Mouse (Mus musculus) embryo, embryonic 10 days (tissue): ENCODE measurements at regions not wholly inside any gene's neighbourhood (a gene's known extent, or its start where the extent isn't known, plus 50 kb on each side); places are given as distances from the start of the nearest gene placed in this dataset.
A peak's percentile ranks its signal among the peaks of the same experiment; 100 is the strongest.

Source experiments
- DNase-seq: peaks from one replicate; pipeline ENCODE4 v3.0.0-alpha.2; 2015; ENCODE audit warnings: low spot score

DNA sequence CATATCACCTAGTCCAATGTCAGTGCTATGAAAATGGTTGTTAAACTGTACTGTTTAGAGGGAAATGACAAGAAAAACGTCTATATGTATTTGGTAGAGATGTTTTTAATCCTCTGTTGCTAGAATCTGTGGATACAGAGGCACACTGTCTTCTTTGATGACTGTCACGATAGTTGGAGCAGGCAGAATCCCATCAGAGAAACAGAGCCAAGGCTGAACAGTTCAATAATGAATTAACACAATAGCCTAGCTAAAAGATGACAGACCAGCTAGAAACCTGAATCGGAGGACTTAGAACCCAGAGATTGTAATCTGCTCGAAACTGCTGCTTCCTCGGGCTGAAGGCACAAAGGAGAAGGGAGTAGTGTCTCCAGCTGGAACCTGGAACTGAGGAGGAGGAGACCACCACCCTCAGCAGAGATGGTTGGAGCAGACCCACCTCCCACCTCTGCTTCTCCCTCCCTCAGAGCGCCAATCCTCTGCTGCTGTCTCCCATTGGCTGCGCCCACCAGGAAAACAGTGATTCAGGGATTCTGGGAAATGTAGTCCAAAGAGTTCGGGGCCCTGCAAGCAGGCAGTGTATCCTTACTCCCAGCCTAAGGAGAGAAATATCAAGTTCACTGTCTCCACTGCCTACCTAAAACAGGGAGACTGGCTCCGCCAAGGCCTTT lies 98.2 kb upstream of the Mgme1 start:
- DNase-seq, result peak; percentile 90

DNA sequence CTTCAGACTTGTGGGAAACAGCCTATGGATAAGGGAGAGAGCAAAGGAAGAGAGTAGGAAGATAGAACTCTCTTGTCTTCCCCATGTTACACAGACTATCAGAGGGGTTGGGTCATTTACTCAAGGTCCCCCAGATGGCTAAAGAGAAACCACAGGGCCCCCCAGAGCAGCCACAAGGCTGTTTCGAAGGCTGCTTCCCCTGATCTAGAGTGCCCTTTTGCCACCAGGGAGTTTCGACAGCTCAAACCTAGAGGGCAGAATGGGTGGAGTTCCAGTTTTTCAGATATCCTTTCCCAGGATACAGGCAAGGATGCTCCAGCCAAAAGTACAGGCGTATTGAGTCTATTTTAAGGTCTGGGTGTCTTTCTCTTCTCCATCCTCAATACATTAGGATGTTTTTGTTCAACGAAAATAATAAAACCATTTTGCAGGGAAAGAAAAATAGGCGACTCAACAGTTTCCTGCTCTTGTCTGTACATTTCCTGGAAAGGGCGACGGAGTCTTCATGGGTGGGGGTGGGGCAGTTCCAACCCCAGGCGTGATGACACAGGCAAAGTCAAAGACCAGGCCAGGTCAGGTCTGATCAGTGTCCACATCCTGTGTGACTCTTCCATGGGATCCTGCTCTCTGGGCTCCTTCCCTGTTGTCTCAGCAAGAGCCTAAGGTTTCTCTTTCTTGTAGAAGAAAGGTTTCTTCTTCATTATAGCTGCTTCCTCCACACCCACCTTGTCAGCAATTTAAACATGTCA lies 96.9 kb upstream of the Mgme1 start:
- no peak for DNase-seq

DNA sequence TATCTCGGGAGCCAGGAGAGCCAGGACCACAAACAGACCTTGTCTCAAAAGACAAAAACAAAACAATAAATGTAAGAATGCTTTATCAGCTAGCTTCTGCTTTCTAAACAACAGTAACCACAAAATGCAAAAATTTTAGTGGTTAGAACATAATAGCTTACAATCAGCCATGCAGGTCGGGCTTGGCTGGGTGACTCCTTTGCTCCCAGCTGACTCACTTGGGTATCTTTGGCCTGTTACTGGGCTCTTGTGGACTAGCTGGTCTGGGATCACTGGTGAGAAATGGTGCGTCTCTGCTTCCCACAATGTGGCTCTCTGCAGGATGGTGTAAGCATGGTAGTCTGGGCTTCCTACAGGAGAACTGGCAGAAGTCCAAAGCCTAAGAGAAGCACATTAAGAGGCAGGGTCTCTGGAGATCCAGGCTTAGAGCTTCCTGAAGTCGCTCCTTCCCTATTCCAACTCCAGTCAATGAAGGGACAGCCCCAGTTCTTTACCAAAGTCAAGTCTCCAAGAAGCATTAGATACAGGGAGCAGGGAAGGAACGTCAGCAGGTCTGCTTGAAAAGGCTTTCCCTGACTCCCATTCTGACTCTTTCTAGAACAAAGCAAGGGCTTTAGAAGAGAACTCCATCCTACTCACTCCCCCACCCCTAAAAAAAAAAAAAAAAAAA lies 96.0 kb upstream of the Mgme1 start:
- DNase-seq, result no peak

DNA sequence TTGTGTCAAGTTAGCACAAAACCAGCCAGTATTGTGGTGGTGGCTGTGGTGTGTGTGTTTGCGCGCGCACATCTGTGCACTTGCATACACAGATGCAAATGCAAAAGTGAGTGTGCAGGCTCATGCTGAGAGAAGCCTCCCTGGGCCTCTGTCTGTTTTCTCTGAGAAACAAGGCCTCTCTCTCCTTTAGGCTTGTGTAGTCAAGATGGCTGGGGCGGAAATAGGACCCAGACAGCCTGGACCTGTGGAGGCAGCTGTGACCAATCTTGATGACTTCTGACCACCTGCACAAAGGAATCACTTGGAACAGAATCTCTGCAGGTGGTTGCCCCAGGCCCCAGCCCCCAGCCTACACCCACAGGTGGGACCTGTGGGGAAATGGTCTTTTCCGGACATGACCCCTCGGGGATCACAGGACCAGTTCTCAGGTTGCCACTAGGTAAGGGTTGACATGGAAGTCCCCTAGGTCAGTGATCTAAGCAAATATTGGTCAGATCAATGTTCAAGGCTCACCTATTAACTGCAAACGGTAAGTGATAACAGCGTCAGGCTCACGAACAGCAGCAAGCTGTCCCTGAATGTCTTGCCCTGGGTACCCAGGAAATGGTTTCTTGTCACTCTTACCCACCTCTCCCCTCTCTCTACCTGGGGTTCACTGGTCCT lies 93.8 kb upstream of the Mgme1 start:
- no peak for DNase-seq

DNA sequence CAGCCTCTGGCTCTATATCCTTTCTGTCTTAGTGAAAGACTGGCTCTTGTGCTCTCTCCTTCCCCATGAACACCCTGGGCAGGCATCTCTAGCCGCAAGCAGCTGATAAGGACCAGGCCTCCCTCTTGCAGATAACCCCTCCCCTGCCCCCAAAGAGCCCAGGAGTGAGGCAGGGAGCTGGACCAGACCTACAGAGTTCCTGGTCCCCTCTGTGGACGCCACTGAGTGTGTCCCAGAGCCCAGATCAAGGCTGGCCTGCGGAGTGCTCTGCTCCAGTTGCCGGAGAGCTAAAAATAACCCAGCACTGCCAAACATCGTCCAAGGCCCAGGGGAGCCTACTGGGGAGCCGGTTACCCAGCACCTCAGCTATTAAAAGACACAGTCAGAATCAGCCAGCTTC lies 93.2 kb upstream of the Mgme1 start:
- DNase-seq, result no peak

DNA sequence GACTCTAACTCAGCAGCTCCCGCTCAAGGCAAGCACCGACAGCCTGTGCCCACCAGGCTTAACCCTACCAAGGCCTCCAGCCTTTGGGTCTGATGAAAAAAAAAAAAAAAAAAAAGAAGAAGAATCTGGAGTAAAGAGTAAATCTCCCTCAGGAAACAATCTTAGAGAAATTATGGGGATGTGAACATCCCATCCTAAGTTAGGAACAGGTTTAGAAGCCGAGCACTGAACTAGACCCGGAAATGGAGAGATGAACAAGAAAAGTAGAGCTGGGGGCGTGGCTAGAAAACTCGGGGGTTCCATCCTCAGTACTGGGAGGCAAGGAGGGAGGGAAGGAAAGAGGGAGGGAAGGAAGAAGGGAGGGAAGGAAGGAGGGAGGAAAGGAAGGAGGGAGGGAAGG lies 92.5 kb upstream of the Mgme1 start:
- DNase-seq, result no peak

DNA sequence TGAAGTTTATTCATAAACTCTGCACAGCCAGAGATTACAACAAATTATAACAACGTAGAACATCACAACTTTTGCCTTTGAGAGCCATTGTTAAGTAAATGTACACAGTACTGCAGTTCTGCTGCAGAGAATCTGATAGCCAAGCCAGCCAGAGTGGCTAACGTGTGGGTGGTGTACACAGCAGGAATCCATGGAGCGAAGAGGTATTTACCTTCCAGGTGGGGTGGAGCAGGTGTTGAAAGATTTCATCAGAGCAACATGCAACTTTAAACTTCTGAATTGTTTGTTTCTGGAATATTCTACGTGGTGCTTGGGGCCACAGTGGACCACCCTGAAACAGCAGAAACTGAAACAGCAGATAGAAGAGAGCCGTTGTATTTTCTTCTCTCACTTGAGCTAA lies 88.4 kb upstream of the Mgme1 start:
- DNase-seq, result no peak

DNA sequence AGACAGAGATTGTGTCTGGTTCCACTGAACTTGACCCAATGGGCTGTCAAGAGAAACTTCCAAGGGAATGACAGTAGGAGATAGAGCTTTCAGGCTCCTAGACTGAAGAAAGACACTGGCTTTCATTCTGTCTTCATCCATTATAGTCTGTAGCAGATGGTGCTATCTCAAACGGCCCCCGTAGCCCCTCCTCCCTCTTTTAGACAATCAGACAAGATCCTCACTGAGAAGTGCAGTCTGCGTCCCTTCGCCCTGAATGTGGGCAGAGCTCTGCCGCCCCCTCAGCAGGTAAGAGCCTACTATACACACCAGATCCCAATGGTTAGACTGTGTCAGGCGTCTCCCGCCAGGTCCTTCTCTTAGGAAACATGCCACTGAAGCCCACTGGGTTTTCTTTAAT lies 87.9 kb upstream of the Mgme1 start:
- no peak for DNase-seq

DNA sequence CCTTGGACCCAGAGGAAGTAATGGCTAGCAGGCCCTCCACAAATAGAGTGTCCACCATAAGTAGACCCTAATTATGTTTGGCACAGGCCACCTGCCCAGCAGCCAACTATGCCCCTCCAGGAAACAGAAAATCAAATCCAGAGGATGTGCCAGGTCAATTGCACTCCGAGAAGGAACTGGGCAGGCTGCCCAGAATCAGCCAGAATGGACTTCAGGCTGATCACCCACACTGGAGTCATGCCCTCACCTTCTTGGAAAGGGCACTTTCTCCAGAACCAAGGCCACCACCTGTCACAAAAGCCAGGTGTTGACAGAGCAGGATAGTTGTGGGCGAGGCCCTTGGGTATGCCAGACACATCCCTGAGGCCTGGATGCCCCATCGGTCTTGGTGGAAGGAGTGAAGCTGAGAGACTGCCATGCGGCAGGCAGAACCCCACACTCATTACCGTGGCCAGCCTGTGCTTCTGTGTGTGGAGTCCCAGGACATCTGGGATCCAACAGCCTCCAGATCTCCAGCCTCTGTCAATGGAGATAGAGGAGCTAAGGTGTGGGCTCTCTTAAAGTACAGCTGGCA lies 87.0 kb upstream of the Mgme1 start:
- DNase-seq, result no peak

DNA sequence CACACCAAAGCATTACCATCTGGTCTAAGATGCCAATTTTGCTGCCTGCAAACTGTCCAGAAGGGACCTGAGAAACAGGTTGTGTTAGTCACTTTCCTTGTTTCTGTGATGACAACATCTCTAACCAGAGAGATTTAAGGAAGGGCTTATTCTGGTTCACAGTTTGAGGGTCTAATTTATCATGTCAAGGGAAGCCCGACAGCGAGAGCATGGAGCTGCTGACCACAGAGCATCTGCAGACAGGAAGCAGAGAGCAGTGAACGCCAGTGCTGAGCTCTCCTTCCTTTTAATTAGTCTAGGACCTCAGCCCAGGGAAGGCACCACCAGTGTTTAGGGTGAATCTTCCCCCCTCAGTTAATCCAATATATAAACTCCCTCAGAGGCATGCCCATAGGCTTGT lies 85.3 kb upstream of the Mgme1 start:
- DNase-seq, result no peak

DNA sequence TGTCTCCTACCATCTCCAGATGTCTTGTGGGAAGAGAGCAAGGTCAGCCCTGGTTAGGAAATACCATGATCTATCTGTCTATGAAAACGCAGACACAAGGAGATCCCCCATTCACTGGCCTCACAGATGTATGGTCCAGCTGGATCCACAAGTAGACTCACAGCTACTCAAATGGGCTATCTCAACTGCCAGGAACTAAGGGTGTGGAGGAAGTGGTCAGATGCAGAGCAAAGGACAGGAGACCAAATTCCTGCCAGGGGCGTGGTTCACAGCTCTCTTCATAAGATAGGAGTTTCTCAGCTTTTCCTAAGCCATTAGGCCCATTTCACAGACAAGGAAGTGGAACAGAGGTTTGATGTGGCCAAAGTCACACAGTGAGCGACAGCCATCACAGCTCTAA lies 84.0 kb upstream of the Mgme1 start:
- no peak for DNase-seq

DNA sequence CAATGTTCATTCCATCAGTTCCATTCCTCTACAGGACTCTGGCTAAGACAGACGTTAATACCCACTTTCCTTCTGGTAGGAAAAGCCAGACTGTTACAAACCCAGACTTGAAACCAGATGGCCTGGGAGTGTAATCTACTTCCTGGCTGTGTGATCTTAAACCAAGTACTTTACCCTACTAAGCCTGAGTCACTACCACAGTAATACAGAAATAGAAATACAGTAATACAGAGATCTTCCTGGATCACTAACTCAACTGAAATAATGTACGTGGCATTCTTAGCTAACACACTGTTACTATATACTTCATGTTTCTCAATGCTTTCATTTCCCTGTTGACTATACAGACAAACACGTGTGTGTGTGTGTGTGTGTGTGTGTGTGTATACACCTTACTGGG lies 82.4 kb upstream of the Mgme1 start:
- DNase-seq, result no peak

DNA sequence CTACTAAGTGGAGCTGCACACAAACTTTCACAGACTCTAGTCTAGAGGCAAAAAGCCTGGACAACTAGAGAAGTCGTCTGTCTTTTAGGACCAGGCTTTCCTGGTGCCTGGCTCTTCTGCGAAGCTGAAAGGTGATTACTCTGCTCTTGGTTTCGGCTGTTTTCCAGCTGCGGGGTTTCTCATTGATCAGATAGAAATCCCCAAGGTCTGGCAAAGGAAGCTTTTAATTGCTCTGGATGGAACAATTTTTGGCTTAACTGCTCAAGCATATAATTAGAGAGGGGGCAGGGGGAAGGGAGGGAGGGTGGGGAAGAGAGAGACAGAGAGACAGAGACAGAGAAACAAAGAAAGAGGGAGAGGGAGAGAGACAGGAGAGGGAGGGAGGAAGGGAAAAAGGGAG lies 82.0 kb upstream of the Mgme1 start:
- DNase-seq, result no peak

DNA sequence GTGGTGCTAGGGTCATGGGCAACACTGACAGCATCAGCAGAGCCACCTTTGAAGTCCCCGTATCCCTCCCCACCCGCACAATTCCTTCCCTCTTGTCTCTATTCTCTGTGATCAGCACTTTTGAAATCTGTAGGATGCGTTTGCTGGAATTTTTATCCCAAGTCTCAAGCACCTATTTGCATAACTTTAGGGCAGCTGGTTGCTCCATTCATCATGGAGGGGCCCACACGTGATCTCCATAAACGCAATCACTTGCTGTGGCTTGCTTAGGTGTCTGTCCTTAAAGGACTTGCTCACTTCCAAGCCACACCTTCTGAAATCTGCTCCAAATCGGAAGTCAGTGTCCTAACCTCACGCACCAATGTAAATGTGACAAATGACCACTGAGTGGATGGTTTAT lies 80.7 kb upstream of the Mgme1 start:
- DNase-seq, result no peak

DNA sequence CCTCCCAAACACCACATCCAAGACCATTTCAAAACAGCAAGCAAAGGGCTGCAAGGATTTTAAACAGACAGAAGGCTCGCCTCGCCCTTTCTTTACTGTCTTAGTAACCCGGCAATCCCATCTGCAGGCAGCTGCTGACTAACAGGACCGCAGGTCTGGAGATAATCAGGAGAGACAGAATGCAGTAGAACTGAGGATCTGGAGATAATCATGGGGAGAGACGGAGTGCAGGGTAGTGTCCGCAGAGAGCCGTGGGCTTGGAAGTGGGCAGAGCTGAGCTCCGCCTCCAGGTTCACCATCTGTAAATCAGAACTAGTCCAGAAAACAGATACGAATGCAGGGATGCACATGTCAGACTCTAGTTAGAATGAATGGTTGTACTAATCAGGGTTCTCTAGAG lies 79.4 kb upstream of the Mgme1 start:
- DNase-seq, result peak; percentile 31

DNA sequence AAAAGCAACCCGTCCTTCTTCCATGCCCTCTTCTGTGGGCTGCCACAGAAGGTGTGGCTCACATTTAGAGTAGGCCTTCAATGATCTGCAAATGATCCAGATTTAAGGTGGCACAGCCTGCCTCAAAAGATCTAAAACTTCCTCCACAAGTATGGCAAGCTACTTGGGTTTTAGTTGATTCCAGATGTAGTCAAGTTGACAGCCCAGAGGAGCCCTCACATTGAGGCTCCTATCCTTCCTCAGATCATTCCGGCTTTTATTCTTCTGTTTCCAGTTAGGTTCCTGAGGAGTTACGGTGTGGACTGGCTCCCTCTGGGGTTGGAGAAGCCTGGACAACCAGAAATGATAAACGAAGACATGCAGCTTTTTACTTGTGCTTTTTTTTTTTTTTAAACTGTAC lies 78.8 kb upstream of the Mgme1 start:
- DNase-seq, result no peak

DNA sequence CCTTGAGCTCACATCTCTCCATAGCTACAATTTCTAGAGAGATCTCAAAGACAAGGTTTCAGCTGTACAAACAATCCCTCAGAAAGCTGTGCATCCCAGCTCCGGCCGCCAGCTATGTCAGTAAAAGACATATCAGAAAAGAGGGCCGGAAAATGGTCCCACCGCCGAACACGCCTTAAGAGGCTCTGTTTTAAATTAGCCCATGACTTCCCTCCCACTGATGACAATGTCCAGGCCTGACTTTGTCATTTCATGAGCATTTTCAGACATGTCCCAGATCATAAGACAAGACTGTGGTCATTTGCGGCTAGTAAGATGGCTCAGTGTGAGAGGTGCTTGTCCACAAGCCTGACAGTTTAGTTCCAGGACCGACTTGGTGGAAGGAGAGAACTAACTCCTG lies 78.0 kb upstream of the Mgme1 start:
- no peak for DNase-seq

DNA sequence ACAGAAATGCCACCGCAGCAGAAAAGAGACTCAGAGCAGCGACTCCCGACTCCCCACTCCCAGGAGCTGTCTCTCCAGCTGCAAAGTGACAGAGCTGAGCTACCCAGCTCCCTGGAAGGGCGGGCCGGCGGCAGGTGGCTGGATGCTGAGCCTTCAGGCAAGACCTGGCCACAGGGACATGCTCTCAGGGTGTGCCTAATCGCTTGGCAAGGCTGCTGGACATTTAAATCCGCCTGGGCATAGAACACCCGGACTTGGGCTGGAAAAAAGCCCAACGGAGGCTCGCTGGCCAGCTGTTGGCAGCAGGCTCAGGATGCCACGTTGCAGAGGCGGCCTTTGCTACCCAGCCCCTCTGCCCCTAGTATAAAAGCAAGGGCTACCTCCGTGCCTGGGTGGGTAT lies 74.6 kb upstream of the Mgme1 start:
- DNase-seq, result no peak

DNA sequence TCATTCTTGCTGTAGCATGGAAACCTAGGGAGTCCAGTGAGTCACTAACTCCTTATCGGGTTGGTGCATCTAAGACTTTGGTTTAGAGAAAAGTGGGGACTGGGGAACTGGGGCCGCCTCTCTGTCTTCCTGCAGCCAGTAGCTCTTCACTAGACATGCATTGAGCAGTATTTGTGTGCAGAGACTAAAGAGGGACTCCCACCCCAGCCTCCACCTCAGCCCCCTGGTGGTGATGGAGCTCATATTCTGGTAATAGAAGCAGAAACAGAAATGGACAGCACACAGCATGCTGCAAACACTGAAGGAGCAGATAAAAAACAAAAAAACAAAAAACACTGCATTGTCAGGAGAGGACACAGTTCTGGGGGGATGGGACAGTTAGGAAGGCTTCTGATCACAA lies 73.3 kb upstream of the Mgme1 start:
- DNase-seq, result peak; percentile 51

DNA sequence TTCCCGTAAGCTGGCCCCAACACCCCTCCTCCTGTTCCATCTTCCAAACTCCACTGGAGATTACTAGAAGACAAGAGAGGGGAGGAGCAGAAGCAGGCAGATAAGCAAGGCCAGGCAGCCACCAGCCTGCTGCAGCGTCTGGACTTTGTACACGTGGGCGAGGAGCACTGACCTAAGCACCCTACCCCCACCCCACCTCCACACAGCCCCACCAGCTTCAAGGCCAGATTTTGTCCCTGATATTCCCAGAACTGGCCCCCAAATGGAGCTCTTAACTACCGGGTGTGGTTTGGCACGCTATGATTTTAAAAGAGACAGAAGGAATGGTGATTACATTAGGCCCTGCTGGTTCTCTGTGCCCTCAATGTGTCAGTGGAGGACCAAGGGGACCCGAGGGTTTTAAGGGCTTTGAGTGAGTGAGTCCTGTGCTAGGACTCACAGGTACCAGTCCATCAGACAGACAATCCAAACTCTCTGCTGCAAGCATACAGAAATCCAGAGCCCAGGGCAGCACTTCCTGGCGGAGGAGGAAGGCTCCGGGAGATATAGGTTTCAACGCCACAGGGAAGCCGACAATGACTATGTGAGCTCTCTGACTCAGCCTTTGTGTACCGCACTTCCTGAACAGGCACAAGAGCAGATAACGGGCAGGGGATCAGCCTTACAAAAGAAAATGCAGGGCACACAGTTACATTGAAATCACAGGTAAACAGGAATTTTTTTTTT lies 72.0 kb upstream of the Mgme1 start:
- DNase-seq, result no peak
